Mouse (Mus musculus) neutrophil, adult 5-6 weeks (primary cell): ENCODE results near the gene Sox18. TPM values are rescaled to one million over a fixed set of nuclear protein-coding genes. Genes with fewer than 3 reads are reported as not detected.
A peak's percentile ranks its signal among the peaks of the same experiment; 100 is the strongest.

Experiments used
- ATAC-seq: fragments of 151-379, 151-347 bp; 2 replicates; pipeline ENCODE4 v1.8.0; 2017; ENCODE audit warnings: mild to moderate bottlenecking, moderate TSS enrichment; ENCODE audit not compliant: insufficient number of reproducible peaks, poor library complexity, low FRiP score, severe bottlenecking; ENCODE audit errors: extremely low read depth
- total RNA-seq: library from RNA; stranded (forward); fragments of 200-1000 nt; gene quantifications from 2 replicates; pipeline ENCODE4 v1.2.3, GENCODE M21; 2017

The Sox18 gene
- not detected in 2 replicates for total RNA-seq

- no peak for ATAC-seq
Measured at GRCm38 (mm10) chr2:181671326-181671725, at the start of gene Sox18. Gene Sox18 (minus strand): TSS chr2:181671640.

DNA sequence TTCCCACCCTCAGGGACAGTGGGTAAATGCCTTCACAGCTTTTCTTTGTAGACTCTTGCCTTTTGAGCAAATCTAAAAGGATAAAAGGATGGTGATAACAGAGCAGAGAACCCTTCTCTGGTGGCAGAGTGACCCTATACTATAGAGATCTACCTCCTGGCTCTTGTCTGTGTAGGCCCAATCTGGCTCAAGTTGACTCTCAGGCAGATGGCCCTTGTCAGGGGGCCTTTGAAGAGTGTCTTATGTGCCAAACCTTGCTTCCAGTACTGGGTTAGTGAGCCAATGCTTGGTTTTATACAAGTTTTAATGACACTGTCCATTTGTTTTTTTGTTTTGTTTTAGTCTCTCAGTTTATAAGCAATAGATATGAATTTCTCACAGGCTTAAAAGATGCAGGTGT is 49.8 kb upstream of the Sox18 start:
- no peak for ATAC-seq

- no peak for ATAC-seq
Measured at GRCm38 (mm10) chr2:181720061-181720460, 48.6 kb upstream of the Sox18 start.

- ATAC-seq = no peak
Measured at GRCm38 (mm10) chr2:181716991-181717390, 45.6 kb upstream of the Sox18 start.

DNA sequence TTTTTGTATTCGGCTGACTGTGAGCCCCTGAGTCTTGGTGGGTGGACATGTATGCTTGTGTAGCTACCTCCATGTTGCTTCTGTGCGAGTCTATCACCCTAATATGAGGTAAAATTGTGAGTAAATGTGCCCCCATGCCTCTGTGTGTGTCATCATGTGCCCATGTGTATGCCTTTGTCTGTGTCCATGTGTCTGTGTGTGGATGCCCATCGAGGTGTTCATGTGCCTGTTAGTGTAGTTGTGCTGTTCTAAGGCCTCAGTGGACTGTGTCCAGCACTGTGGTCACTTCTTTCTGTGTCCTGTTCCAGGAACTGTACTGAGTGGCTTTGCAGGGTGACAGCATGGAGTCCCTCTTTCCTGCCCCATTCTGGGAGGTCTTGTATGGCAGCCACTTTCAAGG is 43.9 kb upstream of the Sox18 start:
- no peak for ATAC-seq

DNA sequence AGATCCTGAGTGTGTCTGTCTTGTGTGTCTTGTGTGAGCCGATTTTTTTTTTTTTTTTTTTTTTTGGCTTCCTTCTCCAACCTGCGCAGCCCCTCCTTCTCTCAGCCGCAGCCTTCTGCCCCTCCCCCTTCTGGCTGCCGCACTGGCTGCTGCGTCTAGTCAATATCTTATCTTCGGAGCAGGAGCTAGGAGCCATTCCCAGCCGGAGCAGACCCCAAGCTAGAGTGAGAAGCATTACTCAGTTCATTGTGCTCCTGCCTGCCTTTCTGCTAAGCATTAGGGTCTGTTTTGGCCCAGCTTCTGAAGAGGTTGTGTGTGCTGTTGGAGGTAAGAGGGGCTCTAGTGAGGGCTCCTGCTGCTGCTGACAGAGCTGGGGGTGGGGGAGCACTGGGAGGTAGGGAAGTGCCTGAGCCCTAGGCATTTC is 43.5 kb upstream of the Sox18 start, which contains the start of gene Oprl1:
TSS of gene Oprl1 (plus strand) at position 114 of the 424 bp plus-strand sequence.
- no peak for ATAC-seq

DNA sequence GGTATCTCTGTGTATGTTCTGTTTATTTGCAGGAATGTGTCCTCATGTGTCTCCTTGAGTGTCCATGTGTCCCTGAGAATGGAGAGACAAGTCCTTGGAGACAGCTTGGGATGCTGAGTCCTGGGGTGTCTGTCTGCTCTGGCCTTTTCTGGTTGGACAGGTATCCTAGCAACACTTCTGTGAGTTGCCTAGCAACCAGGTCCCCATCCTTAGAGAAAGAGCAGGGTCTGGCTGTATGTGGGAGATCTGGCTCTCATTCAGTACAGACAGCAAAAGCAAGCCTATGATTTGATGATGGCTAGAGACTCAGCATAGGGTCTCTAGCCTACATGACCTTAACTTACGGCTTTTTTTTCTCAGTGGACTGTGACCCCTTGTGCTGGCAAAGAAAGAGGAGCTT is 42.3 kb upstream of the Sox18 start:
- ATAC-seq = no peak

DNA sequence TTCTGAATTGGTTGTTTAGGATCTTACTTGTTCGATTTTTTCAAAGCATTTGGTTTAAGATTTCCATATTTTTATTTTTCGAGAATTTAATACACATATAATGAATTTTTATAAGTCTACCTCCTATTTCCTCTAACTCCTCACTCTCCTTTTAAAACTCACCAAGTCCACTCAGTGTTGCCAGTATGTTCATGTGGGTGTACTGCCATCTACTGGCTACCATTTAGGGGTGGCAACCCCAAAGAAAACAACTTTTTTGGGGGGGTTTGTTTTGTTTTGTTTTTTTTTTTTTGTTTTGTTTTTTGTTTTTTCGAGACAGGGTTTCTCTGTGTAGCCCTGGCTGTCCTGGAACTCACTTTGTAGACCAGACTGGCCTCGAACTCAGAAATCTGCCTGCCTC is 35.2 kb upstream of the Sox18 start:
- peak; percentile 75; the same call in 1 of the 2 replicates for ATAC-seq

GRCm38 (mm10) chr2:181698241-181698640 is 26.8 kb upstream of the Sox18 start, which contains the start of gene Lkaaear1:
Gene Lkaaear1 (minus strand): TSS chr2:181698442.
- no peak for ATAC-seq

- ATAC-seq = no peak
Measured at GRCm38 (mm10) chr2:181696801-181697420, 25.5 kb upstream of the Sox18 start.

DNA sequence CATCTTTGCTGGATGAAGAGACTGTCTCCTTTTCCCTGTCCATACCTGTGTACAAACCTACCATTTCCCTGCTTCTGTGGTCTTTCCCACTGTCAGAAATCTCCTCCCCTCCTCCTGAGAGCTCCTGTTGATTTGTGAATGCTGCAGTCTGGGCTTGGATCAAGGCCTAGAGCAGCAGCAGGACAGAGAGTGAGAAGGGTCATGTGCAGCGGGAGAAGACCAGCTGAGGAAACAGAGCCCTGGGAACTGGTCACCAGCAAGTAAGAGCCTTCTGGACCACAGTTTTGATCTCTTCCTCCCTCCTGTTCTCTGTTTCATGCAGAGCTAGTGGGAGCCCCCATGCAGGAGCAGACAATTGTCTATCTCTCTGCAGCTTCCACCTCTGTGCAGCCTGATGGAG is 24.3 kb upstream of the Sox18 start:
- ATAC-seq = no peak

DNA sequence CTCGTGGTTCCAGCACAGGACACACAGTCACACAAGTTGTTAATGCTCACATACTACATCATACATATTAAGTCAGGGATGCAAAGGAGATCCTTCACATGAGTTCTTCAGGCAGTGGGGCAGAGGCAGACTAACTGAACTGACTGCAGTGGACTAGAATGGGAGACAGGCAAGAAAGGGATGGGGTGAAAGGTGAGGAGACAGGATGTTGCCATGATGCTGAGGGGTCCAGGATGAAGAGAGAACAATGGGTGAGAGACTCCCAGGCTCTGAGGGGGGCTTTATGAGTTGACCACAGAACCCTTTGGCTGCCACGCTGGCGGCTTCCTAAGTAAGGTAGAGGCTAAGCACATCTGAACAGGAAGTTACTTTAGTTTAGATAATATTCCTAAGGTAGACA is 23.1 kb upstream of the Sox18 start:
- ATAC-seq = no peak

DNA sequence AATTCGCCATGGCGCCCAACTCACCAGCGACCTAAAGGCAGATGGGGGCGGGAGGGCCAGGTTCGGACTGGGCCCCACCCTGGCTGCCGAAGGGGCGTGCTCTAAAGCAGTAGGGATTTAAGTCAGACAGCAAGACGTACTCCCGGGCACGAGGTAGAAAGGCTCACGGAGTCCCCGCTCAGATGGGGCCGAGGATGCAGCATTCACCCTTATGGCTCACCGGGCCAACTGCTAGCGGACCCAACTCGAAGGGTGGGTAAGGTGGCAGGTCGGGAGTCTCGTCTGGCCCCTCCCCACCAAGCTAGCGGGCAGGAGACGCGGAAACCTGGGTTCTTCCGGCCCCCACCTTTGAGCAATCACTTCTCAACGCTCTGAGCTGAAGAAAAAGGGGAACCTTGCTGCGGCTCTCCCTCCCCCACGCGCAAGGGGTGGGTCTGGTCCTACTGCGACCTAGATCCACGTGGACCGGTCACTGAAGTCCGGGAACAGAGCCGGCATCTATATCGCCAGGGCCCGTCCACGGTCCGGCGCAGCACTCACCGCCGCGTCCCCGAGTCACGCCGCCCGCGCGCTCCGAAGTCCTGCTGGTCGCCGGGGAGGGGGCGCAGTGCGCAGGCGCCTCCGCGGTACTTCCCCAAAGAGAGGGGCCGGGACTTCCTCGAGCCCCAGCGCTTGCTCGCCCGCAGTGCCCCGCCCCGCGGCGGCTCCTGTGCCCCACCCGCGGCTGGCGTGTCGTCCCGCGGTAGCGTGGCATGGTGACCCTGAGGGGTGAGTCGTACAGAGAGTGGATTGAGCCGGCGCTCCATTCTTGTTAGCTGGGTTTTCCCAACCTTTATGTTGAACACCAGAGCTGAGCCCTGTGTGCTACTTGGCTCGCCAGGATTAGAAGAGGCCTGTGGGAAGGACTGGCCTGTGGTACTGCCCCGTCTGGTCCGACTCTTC is 22.2 kb upstream of the Sox18 start, which contains the start of gene Rgs19:
TSS of gene Rgs19 (minus strand) at position 639 of the 942 bp plus-strand sequence.
- peak; percentile 85 for ATAC-seq

DNA sequence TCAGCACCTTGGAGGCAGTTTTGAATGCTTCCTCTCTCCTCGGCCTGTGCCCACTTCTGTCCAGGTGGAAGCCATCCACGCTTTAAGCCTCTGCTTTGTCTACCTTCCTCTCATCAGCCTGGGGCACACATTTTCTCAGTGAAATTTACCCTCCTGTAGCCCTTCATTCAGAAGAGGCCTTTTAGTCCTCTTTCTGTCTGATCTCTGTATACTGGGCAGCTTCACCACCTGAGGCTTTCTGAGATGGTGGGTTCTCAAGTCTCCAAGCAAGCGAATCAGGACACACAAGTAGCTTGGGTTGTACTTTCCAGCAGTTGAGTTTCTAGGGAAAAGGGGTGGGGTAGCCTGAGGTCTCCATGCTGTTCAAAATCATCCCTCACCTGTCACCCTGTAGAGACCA is 20.9 kb upstream of the Sox18 start:
- ATAC-seq = no peak

- peak; percentile 18; the same call in 1 of the 2 replicates for ATAC-seq
Measured at GRCm38 (mm10) chr2:181691571-181691970, 20.1 kb upstream of the Sox18 start.

DNA sequence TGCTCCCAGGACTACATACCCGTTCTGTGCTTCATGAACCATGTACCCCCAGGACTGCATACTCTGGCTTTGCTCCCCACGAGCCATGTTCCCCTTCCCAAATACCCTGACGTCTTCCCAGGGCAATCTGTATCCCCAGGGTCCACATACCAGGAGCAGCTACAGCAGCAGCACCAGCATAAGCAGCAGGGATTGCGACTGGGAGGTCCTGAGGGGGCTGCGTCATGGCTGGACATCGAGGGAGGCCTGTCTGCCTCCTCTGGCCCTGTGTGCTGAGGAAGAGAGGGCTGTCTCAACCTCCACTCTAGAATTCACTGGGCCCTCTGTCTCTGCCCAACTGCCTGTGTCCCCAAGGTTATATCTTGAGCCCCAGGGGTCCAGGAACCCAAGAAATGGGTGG is 19.6 kb upstream of the Sox18 start:
- no peak for ATAC-seq

DNA sequence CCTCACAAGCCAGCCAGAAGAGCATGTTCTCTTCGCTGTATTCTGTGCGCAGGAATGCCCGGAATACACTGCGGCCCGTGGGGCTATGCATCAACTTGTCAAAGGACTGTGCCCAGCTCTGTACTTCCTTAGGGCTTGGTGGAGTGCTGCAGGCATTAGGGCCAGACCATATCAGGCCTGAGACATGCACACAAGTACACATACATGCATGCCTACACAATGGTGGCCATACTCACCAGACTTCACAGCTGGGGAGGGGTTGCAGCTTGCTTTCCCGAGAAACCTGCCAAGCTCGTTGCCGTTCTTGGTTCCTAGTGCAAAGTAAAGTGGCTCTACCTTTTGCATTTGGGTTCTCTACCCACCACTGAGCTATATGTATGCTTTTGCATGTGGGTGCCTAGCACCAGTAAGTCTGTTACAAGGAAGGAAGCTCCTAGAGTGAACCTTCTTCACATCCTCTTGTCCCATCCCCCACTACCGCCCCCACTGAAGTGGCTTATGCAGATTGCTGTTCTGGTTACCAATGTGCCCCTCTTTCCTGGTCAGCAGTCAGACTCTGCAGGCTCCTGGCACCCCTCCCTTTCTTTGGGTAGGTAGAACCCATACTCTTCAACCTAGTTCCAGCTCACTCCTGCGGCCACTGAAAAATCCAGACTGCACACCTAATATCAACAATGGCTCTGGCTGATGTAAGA is 18.2 kb upstream of the Sox18 start:
- ATAC-seq = no peak

DNA sequence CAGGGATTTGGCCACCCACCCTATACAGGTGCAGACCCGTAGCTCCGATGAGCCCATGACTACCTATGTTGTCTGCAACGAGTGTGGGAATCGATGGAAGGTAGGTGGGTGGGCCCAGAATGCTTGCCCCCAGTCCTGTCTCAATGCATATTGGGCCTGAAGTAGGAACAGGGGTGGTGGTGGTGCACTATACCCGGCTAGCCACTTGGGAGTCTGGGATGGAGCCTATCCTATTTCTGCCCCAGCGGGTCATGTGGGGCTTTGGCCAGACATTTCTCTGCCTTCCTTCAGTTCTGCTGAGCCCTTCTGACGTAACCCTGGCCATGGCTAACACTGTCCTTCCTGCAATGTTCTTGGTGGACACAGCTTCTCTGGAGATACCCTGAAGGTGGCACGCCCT is 16.1 kb upstream of the Sox18 start:
- no peak for ATAC-seq

- ATAC-seq = no peak
Measured at GRCm38 (mm10) chr2:181685686-181686085, 14.2 kb upstream of the Sox18 start.
